In the genomic region with DNA sequence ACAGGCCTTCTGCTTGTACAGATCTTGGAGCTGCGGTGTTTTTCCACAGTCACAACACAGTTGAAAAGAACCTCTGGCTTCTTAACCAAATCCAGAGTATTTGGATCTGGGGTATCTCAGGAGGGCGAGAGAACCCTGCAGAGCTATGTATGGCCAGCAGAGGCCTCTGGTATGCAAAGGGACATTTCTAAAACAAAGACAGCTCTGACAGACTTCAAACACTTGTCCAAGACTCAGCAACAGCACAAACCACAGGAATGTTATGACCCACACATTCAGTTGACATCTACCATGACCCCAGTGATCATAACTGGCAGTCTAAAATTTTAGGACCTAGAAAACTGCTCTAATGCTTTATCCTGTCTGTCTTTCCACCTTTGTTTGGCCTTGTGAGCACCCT, we compare ENCODE assay signal across 11 mouse cellular contexts.
DNase-seq lines count a peak whose midpoint lies in the region; ATAC-seq and TF ChIP-seq lines count a peak whose summit lies in the region.
"Had no signal": no experiment of that assay in that cellular context is flagged by ENCODE, and none has a peak within 500 bp of the region (broad histone marks: within the 10 kb centered on the region; RNA-seq: fewer than 3 reads in every experiment).

No protein-coding gene starts in this region.

- no peak for ATAC-seq in embryonic facial prominence, embryonic 14.5 days (ENCODE audit: low read depth)

- H3K4me3 ChIP-seq in kidney, adult 2 months (ENCODE audit: insufficient read depth, low read depth, low read length), result no peak overlapping the region
- no peak overlapping the region for H3K4me3 ChIP-seq in embryonic facial prominence, embryonic 14.5 days (ENCODE audit: low read depth, low read length)
- H3K4me3 ChIP-seq: embryonic facial prominence, embryonic 15.5 days had no signal

- 66% methylated on average over 2 of the region's 2 CpGs for WGBS in kidney, adult 2 months
- 59% methylated on average over 2 of the region's 2 CpGs for WGBS in embryonic facial prominence, embryonic 14.5 days

- no peak for TF ChIP-seq POLR2A in kidney, adult 2 months (IDR thresholded peaks at IDR 0.05; ENCODE audit: low read depth, low read length)

- H3K4me2 ChIP-seq in embryonic facial prominence, embryonic 14.5 days (ENCODE audit: low read depth, low read length), result no peak overlapping the region
- H3K4me2 ChIP-seq: embryonic facial prominence, embryonic 15.5 days had no signal

- peak; percentile 40; the same call in 1 of the 2 replicates for TF ChIP-seq CTCF in kidney, adult 2 months (conservative IDR thresholded peaks at IDR 0.05; ENCODE audit: insufficient read depth, insufficient read length, low read depth, low read length)

- no peaks in the 10 kb centered on the region for H3K9me3 ChIP-seq in embryonic facial prominence, embryonic 14.5 days (ENCODE audit: control insufficient read depth, low read length)
- H3K9me3 ChIP-seq: embryonic facial prominence, embryonic 15.5 days had no signal

- intact Hi-C loops in left cerebral cortex, postnatal 4 days (cut with DNase I), result no loop called here

- H3K4me1 ChIP-seq in kidney, adult 2 months (ENCODE audit: control insufficient read depth, insufficient read depth, low read length), result no peaks in the 10 kb centered on the region
- no peaks in the 10 kb centered on the region for H3K4me1 ChIP-seq in embryonic facial prominence, embryonic 14.5 days (ENCODE audit: control insufficient read depth, insufficient read depth, low read length)
- H3K4me1 ChIP-seq: embryonic facial prominence, embryonic 15.5 days had no signal

- no peaks in the 10 kb centered on the region for H3K27me3 ChIP-seq in kidney, adult 2 months (replicated peaks; ENCODE audit: control insufficient read depth, insufficient read depth, low read length)
- no peaks in the 10 kb centered on the region for H3K27me3 ChIP-seq in embryonic facial prominence, embryonic 14.5 days (replicated peaks; ENCODE audit: control insufficient read depth, insufficient read depth, low read length)
- H3K27me3 ChIP-seq: embryonic facial prominence, embryonic 15.5 days had no signal

- no peak overlapping the region for H3K27ac ChIP-seq in kidney, adult 2 months (ENCODE audit: insufficient read depth, low read depth, low read length)
- H3K27ac ChIP-seq in embryonic facial prominence, embryonic 14.5 days (replicated peaks; ENCODE audit: low read depth, low read length), result no peak overlapping the region
- H3K27ac ChIP-seq: embryonic facial prominence, embryonic 15.5 days had no signal

- peak; percentile 5 for DNase-seq in cerebellum, adult 9-11 months
- DNase-seq in cerebellum, adult 9-10 months, result no peak
- DNase-seq in kidney, adult 2 months, result peak; percentile 15
- no peak for DNase-seq in kidney, adult 11 months
- DNase-seq in A20 (ENCODE audit: low read depth, low spot score), result peak; percentile 36
- DNase-seq in embryonic facial prominence, embryonic 14.5 days (ENCODE audit: low spot score), result peak; percentile 22
- DNase-seq in left cerebral cortex, adult 11 months (ENCODE audit: low spot score), result no peak
- DNase-seq in left cerebral cortex, postnatal 4 days, result no peak
- DNase-seq: gastrocnemius, postnatal 36 days; retina, postnatal 1 day had no signal

- H3K36me3 ChIP-seq in kidney, adult 2 months (ENCODE audit: control insufficient read depth, insufficient read depth, low read length), result no peaks in the 10 kb centered on the region
- no peaks in the 10 kb centered on the region for H3K36me3 ChIP-seq in embryonic facial prominence, embryonic 14.5 days (ENCODE audit: control insufficient read depth, insufficient read depth, low read length)
- H3K36me3 ChIP-seq: embryonic facial prominence, embryonic 15.5 days had no signal

- no peak overlapping the region for H3K9ac ChIP-seq in embryonic facial prominence, embryonic 14.5 days (ENCODE audit: low read depth, low read length)
- H3K9ac ChIP-seq: embryonic facial prominence, embryonic 15.5 days had no signal

Comparison
In these comparisons a context has a peak if more than half of its experiments do, and no peak if none do; other contexts are left out.
1. DNase-seq: peak in cerebellum, adult 9-11 months (single experiment), kidney, adult 2 months (single experiment), A20 (single experiment) and embryonic facial prominence, embryonic 14.5 days (single experiment); none in cerebellum, adult 9-10 months (single experiment), kidney, adult 11 months (single experiment), left cerebral cortex, adult 11 months (single experiment) and left cerebral cortex, postnatal 4 days (single experiment).